Mouse (Mus musculus): ENCODE measurements around the gene Tas2r134. TPM values are rescaled to one million over a fixed set of nuclear protein-coding genes. Genes with fewer than 3 reads are reported as not detected.

The Tas2r134 gene
- polyA plus RNA-seq, 1 experiment from 2014 or later = not detected

DNA sequence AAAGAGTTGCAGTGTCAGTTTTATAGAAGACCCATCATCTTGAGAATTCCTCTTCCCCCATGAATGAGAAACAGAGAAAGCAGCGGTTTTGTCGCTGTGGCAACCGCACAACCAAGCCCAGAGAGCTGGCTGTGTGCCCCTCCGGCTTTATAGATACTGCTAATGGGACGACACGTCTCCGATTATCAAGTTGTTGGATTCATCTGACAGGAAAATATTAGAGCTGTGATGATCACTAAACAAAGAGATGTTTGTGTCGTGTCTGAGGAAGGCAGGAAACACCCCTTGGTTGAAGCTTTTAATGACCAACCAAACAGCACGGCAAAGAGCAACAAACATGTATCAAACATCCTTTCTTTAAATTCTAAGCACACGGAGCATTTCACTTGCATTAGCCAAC, 17.0 kb upstream of the Tas2r134 start:
- Histone ChIP-seq H3K4me3 (replicated peaks) (no peak overlapping the region), H3K9ac (no peak overlapping the region), H3K4me2 (replicated peaks) (peak overlapping the region; percentile 31), H3K27me3 (no peaks in the 10 kb centered on the region), H3K4me1 (no peaks in the 10 kb centered on the region), H3K27ac (replicated peaks) (no peak overlapping the region), H3K9me3 (replicated peaks) (no peaks in the 10 kb centered on the region), H3K36me3 (no peaks in the 10 kb centered on the region)
- 23% methylated on average over 10 of the region's 10 CpGs for WGBS
- ATAC-seq (ENCODE audit: insufficient number of reproducible peaks, low FRiP score, low TSS enrichment, low read depth) = no peak

DNA sequence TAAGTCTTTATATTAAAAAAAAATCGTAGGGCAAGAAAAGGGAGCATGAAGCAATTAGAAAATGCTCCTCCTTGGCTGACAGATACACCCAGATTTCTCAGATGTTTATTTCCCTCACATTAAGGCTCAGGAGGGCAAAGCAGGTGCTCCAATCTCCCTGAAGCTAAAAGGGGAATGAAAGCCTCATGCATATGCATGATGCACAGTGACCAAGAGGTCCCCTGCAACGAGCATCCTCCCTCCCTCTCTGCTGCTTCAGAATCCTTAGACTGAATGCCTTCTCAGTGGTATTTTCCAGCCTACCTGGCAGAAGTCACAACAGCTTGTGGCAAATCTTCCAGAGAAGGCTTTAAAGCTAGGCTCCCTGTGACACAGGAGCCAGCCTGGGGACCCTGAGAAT, 16.4 kb upstream of the Tas2r134 start:
- 35% methylated on average over 2 of the region's 2 CpGs for WGBS
- no peak overlapping the region for H3K27ac ChIP-seq (replicated peaks)
- no peaks in the 10 kb centered on the region for H3K9me3 ChIP-seq (replicated peaks)
- ATAC-seq (ENCODE audit: insufficient number of reproducible peaks, low FRiP score, low TSS enrichment, low read depth) = no peak
- no peak overlapping the region for H3K4me3 ChIP-seq (replicated peaks)
- H3K27me3 ChIP-seq = no peaks in the 10 kb centered on the region
- H3K36me3 ChIP-seq = no peaks in the 10 kb centered on the region
- H3K4me2 ChIP-seq (replicated peaks) = no peak overlapping the region
- no peak overlapping the region for H3K9ac ChIP-seq
- no peaks in the 10 kb centered on the region for H3K4me1 ChIP-seq

DNA sequence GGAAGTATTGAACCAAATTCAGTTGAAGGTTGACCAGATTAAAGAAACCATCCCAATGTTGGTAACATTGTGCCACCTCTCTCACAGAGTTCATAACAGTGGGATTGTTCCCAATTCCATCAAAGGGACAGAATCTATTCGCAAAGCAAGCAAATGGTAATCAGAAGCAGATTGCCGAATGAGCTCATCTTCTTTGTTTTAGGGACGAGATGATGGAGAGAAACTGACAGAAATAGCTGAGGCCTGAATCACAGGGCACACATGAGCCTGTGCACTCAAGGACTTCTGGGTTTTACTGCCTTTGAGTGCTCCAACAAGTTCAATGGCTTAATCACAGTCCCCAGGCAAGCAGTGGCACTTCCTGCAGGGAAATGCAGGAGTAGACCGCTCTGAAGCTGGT, 13.6 kb upstream of the Tas2r134 start:
- Histone ChIP-seq H3K27ac (replicated peaks) (no peak overlapping the region), H3K9ac (no peak overlapping the region), H3K27me3 (no peaks in the 10 kb centered on the region), H3K36me3 (no peaks in the 10 kb centered on the region), H3K4me2 (replicated peaks) (no peak overlapping the region), H3K4me1 (no peaks in the 10 kb centered on the region), H3K9me3 (replicated peaks) (no peaks in the 10 kb centered on the region), H3K4me3 (replicated peaks) (no peak overlapping the region)
- ATAC-seq (ENCODE audit: insufficient number of reproducible peaks, low FRiP score, low TSS enrichment, low read depth) = no peak
- 54% methylated on average over 4 of the region's 4 CpGs for whole genome bisulfite sequencing

DNA sequence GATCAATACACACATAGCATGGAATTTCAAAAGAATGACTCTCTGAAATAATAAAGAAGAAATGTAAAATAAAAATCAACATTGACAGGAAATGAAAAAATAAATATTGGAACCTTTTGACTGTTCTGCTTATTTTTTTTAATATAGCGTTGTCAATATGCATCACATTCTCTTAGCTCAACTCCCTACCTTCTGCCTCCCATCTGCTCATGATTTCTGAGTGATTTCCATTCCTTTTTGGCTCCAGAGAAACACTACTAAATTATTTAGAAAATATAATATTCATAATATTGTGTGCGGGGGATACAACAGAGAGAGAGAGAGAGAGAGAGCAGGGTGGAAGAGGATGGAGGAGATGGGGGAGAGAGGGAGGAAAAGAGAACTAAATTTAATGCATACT, 5.4 kb upstream of the Tas2r134 start:
- Histone ChIP-seq H3K36me3 (no peaks in the 10 kb centered on the region), H3K4me1 (no peaks in the 10 kb centered on the region), H3K4me2 (replicated peaks) (no peak overlapping the region), H3K27me3 (no peaks in the 10 kb centered on the region), H3K27ac (replicated peaks) (no peak overlapping the region), H3K9me3 (replicated peaks) (no peaks in the 10 kb centered on the region), H3K9ac (no peak overlapping the region), H3K4me3 (replicated peaks) (no peak overlapping the region)
- ATAC-seq (ENCODE audit: insufficient number of reproducible peaks, low FRiP score, low TSS enrichment, low read depth) = no peak
- 74% methylated on average over 2 of the region's 2 CpGs for WGBS

DNA sequence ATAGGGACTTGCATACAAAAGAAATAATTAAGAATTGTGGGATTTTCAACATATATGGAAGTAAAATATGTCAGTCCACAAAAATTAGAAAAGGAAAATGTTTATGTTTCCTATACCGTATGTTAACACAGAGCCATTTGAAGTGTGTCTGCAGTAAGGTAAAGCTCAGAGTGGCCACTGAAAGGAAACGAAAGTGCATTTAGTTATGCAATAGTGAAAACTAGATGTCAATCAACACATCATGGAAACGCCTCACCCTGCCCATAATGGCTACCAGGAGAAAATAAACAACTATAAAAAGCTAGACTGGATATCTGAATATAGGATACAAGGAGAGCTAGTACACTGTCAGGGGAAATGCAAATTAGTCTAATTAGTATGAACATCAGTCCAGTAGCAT, 1.3 kb upstream of the Tas2r134 start:
- Histone ChIP-seq H3K27ac (replicated peaks) (no peak overlapping the region), H3K9me3 (replicated peaks) (no peaks in the 10 kb centered on the region), H3K4me2 (replicated peaks) (no peak overlapping the region), H3K36me3 (no peaks in the 10 kb centered on the region), H3K4me1 (no peaks in the 10 kb centered on the region), H3K4me3 (replicated peaks) (no peak overlapping the region), H3K27me3 (no peaks in the 10 kb centered on the region), H3K9ac (no peak overlapping the region)
- 77% methylated on average over 3 of the region's 3 CpGs for WGBS
- ATAC-seq (ENCODE audit: insufficient number of reproducible peaks, low FRiP score, low TSS enrichment, low read depth) = no peak

DNA sequence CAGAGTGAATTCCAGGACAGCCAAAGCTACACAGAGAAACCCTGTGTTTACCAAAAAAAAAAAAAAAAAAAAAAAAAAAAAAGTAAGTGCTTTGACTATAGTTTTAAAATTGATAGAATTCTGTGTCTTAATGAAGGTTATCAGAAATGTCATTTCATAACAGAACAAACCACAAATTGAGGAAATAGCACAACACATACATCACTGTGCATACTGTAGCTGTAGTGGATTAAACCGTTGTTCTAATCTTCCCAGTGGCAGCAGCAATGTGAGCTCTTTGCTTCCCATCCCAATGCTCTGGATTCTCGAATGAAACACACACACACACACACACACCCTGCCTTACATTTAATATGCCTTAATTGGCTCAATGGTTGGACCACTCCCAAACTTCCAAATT, 4.1 kb downstream of the Tas2r134 start:
- Histone ChIP-seq H3K4me3 (replicated peaks) (no peak overlapping the region), H3K27ac (replicated peaks) (no peak overlapping the region), H3K9me3 (replicated peaks) (no peaks in the 10 kb centered on the region), H3K36me3 (no peaks in the 10 kb centered on the region), H3K4me1 (no peaks in the 10 kb centered on the region), H3K27me3 (no peaks in the 10 kb centered on the region), H3K4me2 (replicated peaks) (no peak overlapping the region), H3K9ac (no peak overlapping the region)
- WGBS = 60% methylated on average over 2 of the region's 2 CpGs
- ATAC-seq (ENCODE audit: insufficient number of reproducible peaks, low FRiP score, low TSS enrichment, low read depth) = no peak

DNA sequence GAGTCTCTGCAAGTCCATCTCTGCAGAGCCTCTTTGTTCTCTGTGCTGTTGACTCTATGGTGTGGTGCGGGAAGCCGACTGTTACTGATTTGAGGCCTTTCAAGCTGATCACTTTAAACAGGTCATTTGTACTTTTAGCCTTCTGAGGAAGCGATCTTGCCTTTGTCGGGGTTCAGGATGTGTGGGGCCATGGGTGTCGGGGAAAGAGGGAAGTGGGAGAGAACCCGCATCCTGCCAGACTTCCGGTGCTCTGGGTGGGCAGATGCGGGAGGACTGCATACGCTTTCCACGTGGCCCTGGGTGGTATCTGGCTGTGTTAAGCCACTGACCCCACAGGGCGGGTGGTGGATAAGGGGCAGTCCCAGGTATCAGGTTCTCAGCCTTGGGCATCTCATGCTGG, 10.4 kb downstream of the Tas2r134 start:
- Histone ChIP-seq H3K4me1 (no peaks in the 10 kb centered on the region), H3K27me3 (no peaks in the 10 kb centered on the region), H3K27ac (replicated peaks) (no peak overlapping the region), H3K9ac (no peak overlapping the region), H3K36me3 (no peaks in the 10 kb centered on the region), H3K4me3 (replicated peaks) (no peak overlapping the region), H3K4me2 (replicated peaks) (no peak overlapping the region), H3K9me3 (replicated peaks) (no peaks in the 10 kb centered on the region)
- 81% methylated on average over 11 of the region's 11 CpGs for WGBS
- no peak for ATAC-seq (ENCODE audit: insufficient number of reproducible peaks, low FRiP score, low TSS enrichment, low read depth)

DNA sequence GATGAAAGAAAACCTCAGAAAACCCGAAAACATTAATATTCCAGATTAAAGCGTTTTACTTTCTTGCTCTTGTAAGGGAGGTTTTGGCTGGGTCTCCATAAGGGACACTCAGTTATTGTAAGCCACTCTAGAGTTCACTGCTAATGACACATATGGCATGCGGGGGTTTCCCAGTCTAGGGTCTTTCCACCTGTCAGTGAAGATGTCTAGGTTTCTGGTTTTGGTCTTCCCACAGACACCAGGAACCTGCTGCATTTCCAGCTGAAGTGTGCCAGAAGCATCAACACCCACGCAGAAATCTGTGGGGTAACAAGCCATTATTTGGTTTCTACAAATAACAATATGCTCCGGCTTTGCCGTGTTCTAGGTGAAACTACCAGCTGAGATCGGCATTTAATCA, 14.3 kb downstream of the Tas2r134 start:
- no peak overlapping the region for H3K4me2 ChIP-seq (replicated peaks)
- 88% methylated on average over 7 of the region's 7 CpGs for WGBS
- ATAC-seq (ENCODE audit: insufficient number of reproducible peaks, low FRiP score, low TSS enrichment, low read depth) = no peak
- H3K36me3 ChIP-seq = no peaks in the 10 kb centered on the region
- no peaks in the 10 kb centered on the region for H3K4me1 ChIP-seq
- no peak overlapping the region for H3K9ac ChIP-seq
- no peak overlapping the region for H3K4me3 ChIP-seq (replicated peaks)
- no peaks in the 10 kb centered on the region for H3K9me3 ChIP-seq (replicated peaks)
- no peak overlapping the region for H3K27ac ChIP-seq (replicated peaks)
- H3K27me3 ChIP-seq = no peaks in the 10 kb centered on the region

DNA sequence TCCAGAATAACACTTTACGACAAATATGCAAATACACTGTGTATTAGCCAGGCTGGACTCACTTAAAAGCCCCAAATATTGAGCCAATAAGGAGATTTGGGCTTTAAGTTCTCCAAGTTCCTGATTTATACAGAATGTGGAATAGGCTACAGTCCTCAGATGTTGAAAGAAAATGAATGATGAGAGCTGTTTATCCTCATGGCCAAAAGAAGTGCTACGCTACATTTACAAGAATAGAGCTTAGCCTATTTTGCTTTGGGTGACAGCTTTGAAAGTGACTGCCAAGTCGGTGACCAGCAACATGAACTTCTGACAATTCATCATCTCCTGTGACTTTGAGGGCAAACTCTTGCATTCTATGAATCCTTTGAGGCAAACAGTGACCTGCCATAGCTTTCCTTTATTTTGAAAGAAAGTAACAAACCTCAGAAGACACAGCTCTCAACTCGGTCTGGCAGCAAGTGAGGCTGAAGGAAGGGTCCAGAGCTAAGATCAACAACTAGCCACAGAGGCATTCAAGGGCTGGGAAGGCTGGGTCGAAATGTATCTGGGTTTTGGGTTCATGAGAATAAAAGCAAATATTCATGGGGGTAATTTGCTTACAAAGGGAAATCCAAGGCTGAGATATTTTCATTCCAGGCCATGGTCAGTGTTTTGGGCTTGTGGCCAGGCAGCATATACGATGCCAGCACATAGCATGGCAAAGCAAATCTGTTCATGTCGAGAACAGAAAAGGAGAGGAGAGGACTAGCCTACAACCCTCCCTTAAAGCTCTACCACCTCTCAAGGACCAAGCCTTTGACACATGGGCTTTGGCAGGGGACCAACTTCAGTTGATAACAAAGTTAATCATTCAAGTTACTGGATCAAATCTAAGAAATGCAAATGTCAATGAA, 16.2 kb downstream of the Tas2r134 start:
- H3K9me3 ChIP-seq (replicated peaks) = no peaks in the 10 kb centered on the region
- H3K36me3 ChIP-seq = no peaks in the 10 kb centered on the region
- H3K27me3 ChIP-seq = no peaks in the 10 kb centered on the region
- H3K4me1 ChIP-seq = no peaks in the 10 kb centered on the region
- no peak overlapping the region for H3K4me3 ChIP-seq (replicated peaks)
- no peak overlapping the region for H3K27ac ChIP-seq (replicated peaks)
- H3K4me2 ChIP-seq (replicated peaks) = no peak overlapping the region
- ATAC-seq (ENCODE audit: insufficient number of reproducible peaks, low FRiP score, low TSS enrichment, low read depth) = no peak
- 77% methylated on average over 7 of the region's 7 CpGs for WGBS
- H3K9ac ChIP-seq = no peak overlapping the region

DNA sequence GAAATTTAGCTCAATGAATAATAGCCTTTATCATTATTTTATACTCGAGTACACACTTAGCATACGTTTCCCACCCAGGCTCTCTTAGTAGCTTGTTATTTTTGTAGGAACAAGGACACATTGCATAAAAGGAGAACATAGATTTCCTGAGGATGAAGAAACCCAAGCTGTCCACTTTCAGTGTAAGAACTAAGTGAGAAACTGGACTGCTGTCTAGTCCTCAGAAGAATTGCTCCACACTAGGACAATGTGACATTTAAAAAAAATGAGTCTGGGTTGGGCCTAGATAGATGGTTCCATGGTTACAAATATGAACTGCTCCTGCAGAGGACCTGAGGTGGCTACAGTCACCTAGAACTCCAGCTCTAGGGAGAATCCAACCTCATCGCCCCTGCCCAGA, 20.7 kb downstream of the Tas2r134 start:
- Histone ChIP-seq H3K27me3 (no peaks in the 10 kb centered on the region), H3K9me3 (replicated peaks) (no peaks in the 10 kb centered on the region), H3K27ac (replicated peaks) (no peak overlapping the region), H3K4me2 (replicated peaks) (no peak overlapping the region), H3K36me3 (no peaks in the 10 kb centered on the region), H3K9ac (no peak overlapping the region), H3K4me3 (replicated peaks) (no peak overlapping the region), H3K4me1 (no peaks in the 10 kb centered on the region)
- no peak for ATAC-seq (ENCODE audit: insufficient number of reproducible peaks, low FRiP score, low TSS enrichment, low read depth)
- WGBS = 93% methylated on average over 3 of the region's 3 CpGs

DNA sequence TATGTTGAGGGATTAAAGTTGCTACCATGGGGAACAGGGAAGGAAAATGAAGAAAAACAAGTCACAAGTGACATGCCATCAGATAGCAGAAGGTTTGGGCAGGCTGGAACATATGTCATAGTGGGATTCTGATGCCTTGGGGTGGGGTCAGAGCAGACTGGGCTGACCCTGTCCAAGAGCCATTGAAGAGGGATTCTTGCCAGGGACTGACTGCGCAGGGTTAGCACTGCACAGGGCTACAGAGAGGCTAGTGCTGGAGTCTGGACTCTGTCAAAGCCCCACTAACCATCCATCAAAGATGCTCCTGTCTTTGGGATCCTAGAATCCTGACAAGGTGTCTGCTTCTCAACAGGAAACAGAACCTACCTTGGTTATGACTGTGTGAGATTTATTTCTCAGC, 22.6 kb downstream of the Tas2r134 start:
- Histone ChIP-seq H3K4me1 (no peaks in the 10 kb centered on the region), H3K9me3 (replicated peaks) (no peaks in the 10 kb centered on the region), H3K9ac (no peak overlapping the region), H3K27me3 (no peaks in the 10 kb centered on the region), H3K36me3 (no peaks in the 10 kb centered on the region), H3K4me2 (replicated peaks) (no peak overlapping the region), H3K4me3 (replicated peaks) (no peak overlapping the region), H3K27ac (replicated peaks) (no peak overlapping the region)
- WGBS = 78% methylated on average over 1 of the region's 1 CpGs
- no peak for ATAC-seq (ENCODE audit: insufficient number of reproducible peaks, low FRiP score, low TSS enrichment, low read depth)

DNA sequence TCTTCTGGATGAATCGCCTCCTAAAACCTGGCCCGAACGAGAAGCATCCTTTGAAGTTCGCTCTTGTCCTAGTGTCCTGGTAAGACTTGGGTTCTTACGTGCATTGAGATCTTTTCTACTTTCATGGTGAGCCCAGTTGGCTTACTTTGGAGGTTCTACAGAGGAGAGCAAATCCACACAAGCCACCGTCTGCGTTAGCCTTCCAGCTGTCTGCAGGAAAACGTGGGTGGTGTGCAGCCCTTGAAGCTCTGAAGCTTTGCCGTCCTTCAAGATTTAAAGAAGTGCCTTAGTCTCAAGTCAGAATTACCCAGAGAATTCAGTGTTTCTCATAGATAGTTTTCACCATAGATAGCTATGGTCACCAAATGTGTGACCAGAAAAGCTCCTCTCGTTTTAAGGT, 24.8 kb downstream of the Tas2r134 start:
- H3K36me3 ChIP-seq = no peaks in the 10 kb centered on the region
- no peak overlapping the region for H3K27ac ChIP-seq (replicated peaks)
- no peak overlapping the region for H3K4me2 ChIP-seq (replicated peaks)
- H3K4me1 ChIP-seq = no peaks in the 10 kb centered on the region
- H3K9ac ChIP-seq = no peak overlapping the region
- no peak overlapping the region for H3K4me3 ChIP-seq (replicated peaks)
- no peaks in the 10 kb centered on the region for H3K9me3 ChIP-seq (replicated peaks)
- 91% methylated on average over 10 of the region's 10 CpGs for WGBS
- no peaks in the 10 kb centered on the region for H3K27me3 ChIP-seq
- ATAC-seq (ENCODE audit: insufficient number of reproducible peaks, low FRiP score, low TSS enrichment, low read depth) = no peak

Measured in embryonic facial prominence, embryonic 15.5 days (tissue).